Mouse (Mus musculus) urinary bladder, postnatal 14 days (tissue): ENCODE measurements around the gene Gm10322.

Experiments
- DNase-seq: peaks from one replicate; pipeline ENCODE4 v3.0.0; 2021; ENCODE audit warnings: low spot score

The Gm10322 gene

DNA sequence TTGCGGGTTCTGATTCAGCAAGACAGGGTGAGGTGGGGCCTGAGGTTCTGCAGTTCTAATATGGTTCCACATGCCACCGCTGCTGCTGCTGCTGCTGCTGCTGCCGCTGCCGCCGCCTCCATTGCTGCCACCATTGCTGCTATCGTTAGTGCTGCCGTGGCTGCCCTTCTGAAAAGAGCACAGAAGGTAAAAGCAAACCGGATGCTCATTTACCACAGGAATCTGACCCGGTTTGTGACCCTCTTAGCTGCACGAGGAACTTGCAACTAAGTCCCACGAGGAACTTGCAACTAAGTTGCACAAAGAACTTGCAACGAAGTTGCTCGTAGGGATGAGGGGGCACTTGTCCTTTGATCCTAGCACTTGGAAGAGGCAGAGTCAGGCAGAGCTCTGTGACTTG is 40.9 kb downstream of the Gm10322 start:
- DNase-seq = no peak

DNA sequence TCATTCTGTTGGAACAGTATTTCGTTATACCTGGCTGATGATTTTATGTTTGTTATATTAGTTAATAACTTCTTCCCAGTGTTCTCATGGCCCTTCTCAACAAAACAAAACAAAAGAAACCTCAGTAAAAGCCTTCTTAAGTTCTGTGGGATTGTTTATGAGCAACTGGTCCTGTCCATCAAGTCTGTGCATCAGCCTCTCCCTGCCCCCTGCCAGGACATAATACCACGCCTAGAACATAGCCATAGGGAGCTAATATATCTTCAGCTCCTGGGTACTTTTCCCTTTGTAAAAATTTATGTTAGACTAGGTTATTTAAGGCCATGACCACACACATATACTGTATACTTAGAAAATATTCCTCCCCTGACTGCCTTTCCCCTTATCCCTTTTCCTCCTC is 48.9 kb downstream of the Gm10322 start:
- no peak for DNase-seq

DNA sequence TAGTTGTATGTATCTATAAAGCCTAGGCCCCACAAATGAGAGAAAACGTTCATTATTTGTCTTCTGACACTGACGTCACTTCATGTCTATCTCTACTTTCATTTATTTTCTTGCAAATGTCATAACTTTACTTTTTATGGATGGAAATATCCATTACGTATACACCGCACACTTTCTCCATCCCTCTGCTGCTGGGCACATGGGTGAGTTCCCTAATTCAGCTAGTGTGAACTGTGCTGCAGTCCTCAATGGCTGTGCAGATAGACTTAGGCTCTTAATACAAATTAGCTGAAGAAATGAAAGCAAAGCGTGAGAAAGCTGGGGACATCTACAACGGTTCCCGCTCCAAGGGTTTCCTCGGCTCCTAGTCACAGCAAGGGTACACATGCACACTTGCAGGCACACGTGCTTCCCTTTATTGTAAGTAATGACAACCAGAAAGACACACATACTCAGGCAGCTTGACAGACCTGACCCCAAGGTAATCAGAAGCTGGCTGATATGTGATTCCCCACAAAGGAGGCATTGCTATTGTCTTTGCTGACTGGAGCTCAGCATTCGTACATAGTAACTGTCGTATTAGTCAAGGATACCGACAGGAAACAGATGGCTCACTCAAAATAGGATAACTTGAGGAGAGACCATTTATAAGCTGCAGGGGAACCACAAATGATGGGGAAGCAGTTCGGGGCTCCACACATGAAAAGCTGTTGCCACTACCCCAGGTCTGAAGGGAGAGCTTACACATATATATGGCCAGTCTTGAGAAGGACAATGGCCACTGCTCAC is 49.8 kb downstream of the Gm10322 start:
- no peak for DNase-seq
